Mouse (Mus musculus) embryonic facial prominence, embryonic 13.5 days (tissue): ENCODE measurements around the gene Gm11564. TPM values are rescaled to one million over a fixed set of nuclear protein-coding genes. Genes with fewer than 3 reads are reported as not detected.
"Not testable (repeated sequence)": the region's sequence is repeated elsewhere in the genome, so short reads cannot be mapped to it uniquely, and the experiment has no call there.

Source experiments
- ATAC-seq: fragments of 200-750 bp; cut with Nextera tagmentation; 2 replicates; pipeline ENCODE4 v1.8.0; 2017; ENCODE audit warnings: low read depth; ENCODE audit not compliant: insufficient number of reproducible peaks, insufficient read depth, low FRiP score, low TSS enrichment
- H3K27ac ChIP-seq: fragments of 300-500 bp; sonication (generic); 2 replicates; pipeline ENCODE4 v1.5.1; 2015; ENCODE audit warnings: moderate library complexity, mild to moderate bottlenecking, inconsistent platforms
- H3K27me3 ChIP-seq: fragments of 300-500 bp; sonication (generic); 2 replicates; pipeline ENCODE4 v1.6.1; 2015; ENCODE audit warnings: mild to moderate bottlenecking, inconsistent platforms
- H3K36me3 ChIP-seq: fragments of 300-500 bp; sonication (generic); 2 replicates; pipeline ENCODE4 v1.6.1; 2015; ENCODE audit warnings: mild to moderate bottlenecking, inconsistent platforms
- H3K4me1 ChIP-seq: fragments of 300-500 bp; sonication (generic); 2 replicates; pipeline ENCODE4 v1.6.1; 2015; ENCODE audit warnings: inconsistent platforms
- H3K4me2 ChIP-seq: fragments of 300-500 bp; sonication (generic); 2 replicates; pipeline ENCODE4 v1.6.1; 2015; ENCODE audit warnings: moderate library complexity, mild to moderate bottlenecking, inconsistent platforms
- H3K4me3 ChIP-seq: fragments of 300-500 bp; sonication (generic); 2 replicates; pipeline ENCODE4 v1.5.1; 2015; ENCODE audit warnings: mild to moderate bottlenecking, inconsistent platforms
- H3K9ac ChIP-seq: fragments of 300-500 bp; sonication (generic); 2 replicates; pipeline ENCODE4 v1.6.1; 2015; ENCODE audit warnings: mild to moderate bottlenecking, inconsistent platforms
- H3K9me3 ChIP-seq: fragments of 300-500 bp; sonication (generic); 2 replicates; pipeline ENCODE4 v1.6.1; 2016; ENCODE audit warnings: inconsistent platforms
- WGBS: fragments of 180-500 bp; shearing (Covaris S2); methylation state at CpG from one replicate; pipeline ENCODE4 v1.1.7; 2015; ENCODE audit warnings: mixed read lengths; 5-methylcytosine and 5-hydroxymethylcytosine counted together
- polyA plus RNA-seq: library from polyadenylated mRNA; unstranded; fragments of >200 nt; fragmentation: Nextera tagmentation; extraction: Ambion mirVana; gene quantifications from 2 replicates; pipeline ENCODE4 v1.2.1, GENCODE M21; 2015

Gm11564 gene
- polyA plus RNA-seq, 1 experiment from 2014 or later = not detected

- Histone ChIP-seq H3K27me3 (no peaks in the 10 kb centered on the region), H3K9me3 (no peaks in the 10 kb centered on the region), H3K9ac (no peak within 1 kb of the TSS), H3K27ac (no peak within 1 kb of the TSS), H3K4me1 (no peaks in the 10 kb centered on the region), H3K4me3 (no peak within 1 kb of the TSS), H3K4me2 (no peak within 1 kb of the TSS), H3K36me3 (no peaks in the 10 kb centered on the region)
- ATAC-seq = no peak
- 70% methylated on average over 2 of the region's 2 CpGs for WGBS
Measured at GRCm38 (mm10) chr11:99793367-99793766, 22.1 kb downstream of the Gm11564 start, which contains the start of gene Gm11596. Gene Gm11596, minus strand, starts transcription at chr11:99793467.

GRCm38 (mm10) chr11:99784900-99785299, 30.6 kb downstream of the Gm11564 start, which contains the start of gene Krtap4-9:
Gene Krtap4-9, plus strand, starts transcription at chr11:99785200.
- not testable (repeated sequence) for H3K27ac ChIP-seq, H3K27me3 ChIP-seq, H3K9me3 ChIP-seq, H3K36me3 ChIP-seq, ATAC-seq, H3K4me1 ChIP-seq, H3K4me2 ChIP-seq, H3K9ac ChIP-seq, H3K4me3 ChIP-seq

- no peak within 1 kb of the TSS for H3K27ac ChIP-seq
- H3K27me3 ChIP-seq = no peaks in the 10 kb centered on the region
- H3K9ac ChIP-seq = no peak within 1 kb of the TSS
- H3K36me3 ChIP-seq = no peaks in the 10 kb centered on the region
- no peaks in the 10 kb centered on the region for H3K4me1 ChIP-seq
- no peak within 1 kb of the TSS for H3K4me3 ChIP-seq
- ATAC-seq = no peak
- no peak within 1 kb of the TSS for H3K4me2 ChIP-seq
- 97% methylated on average over 2 of the region's 2 CpGs for WGBS
- no peaks in the 10 kb centered on the region for H3K9me3 ChIP-seq
Measured at GRCm38 (mm10) chr11:99780604-99781003, 34.9 kb downstream of the Gm11564 start, which contains the start of gene Krtap4-8. Gene Krtap4-8, minus strand, starts transcription at chr11:99780704.

GRCm38 (mm10) chr11:99778401-99778800, 37.1 kb downstream of the Gm11564 start:
- WGBS = 59% methylated on average over 7 of the region's 7 CpGs
- Histone ChIP-seq H3K9me3 (no peaks in the 10 kb centered on the region), H3K4me1 (no peaks in the 10 kb centered on the region), H3K36me3 (no peaks in the 10 kb centered on the region), H3K9ac (no peak overlapping the region), H3K4me2 (no peak overlapping the region), H3K4me3 (no peak overlapping the region), H3K27me3 (no peaks in the 10 kb centered on the region), H3K27ac (no peak overlapping the region)
- no peak for ATAC-seq

GRCm38 (mm10) chr11:99772813-99773212, 42.7 kb downstream of the Gm11564 start, which contains the start of gene Gm11595:
Gene Gm11595, minus strand, starts transcription at chr11:99772913.
- not testable (repeated sequence) for H3K9ac ChIP-seq, H3K4me2 ChIP-seq, H3K9me3 ChIP-seq, H3K4me1 ChIP-seq, H3K27ac ChIP-seq, ATAC-seq, H3K4me3 ChIP-seq, H3K36me3 ChIP-seq, H3K27me3 ChIP-seq

GRCm38 (mm10) chr11:99768410-99768809, 47.1 kb downstream of the Gm11564 start:
- H3K4me1 ChIP-seq = no peaks in the 10 kb centered on the region
- WGBS = 51% methylated on average over 2 of the region's 2 CpGs
- no peak overlapping the region for H3K4me2 ChIP-seq
- no peaks in the 10 kb centered on the region for H3K27me3 ChIP-seq
- H3K36me3 ChIP-seq = no peaks in the 10 kb centered on the region
- no peak overlapping the region for H3K9ac ChIP-seq
- no peak overlapping the region for H3K27ac ChIP-seq
- H3K4me3 ChIP-seq = no peak overlapping the region
- ATAC-seq = no peak
- no peaks in the 10 kb centered on the region for H3K9me3 ChIP-seq

Other genes with a start within 250 kb of the Gm11564 start
- not detected in 2 replicates for gene Krtap3-1, start 249.0 kb downstream of the Gm11564 start, polyA plus RNA-seq
- not detected in 2 replicates for gene Krtap1-5, start 234.7 kb downstream of the Gm11564 start, polyA plus RNA-seq
- not detected in 2 replicates for gene Krtap1-4, start 232.0 kb downstream of the Gm11564 start, polyA plus RNA-seq
- gene Krtap1-3, start 224.3 kb downstream of the Gm11564 start, polyA plus RNA-seq = not detected in 2 replicates
- gene Krtap9-3, start 217.6 kb downstream of the Gm11564 start, polyA plus RNA-seq = not detected in 2 replicates
- gene Gm11938, start 212.4 kb downstream of the Gm11564 start, polyA plus RNA-seq = not detected in 2 replicates
- not detected in 2 replicates for gene Gm11937, start 205.5 kb downstream of the Gm11564 start, polyA plus RNA-seq
- not detected in 2 replicates for gene Krtap2-4, start 200.8 kb downstream of the Gm11564 start, polyA plus RNA-seq
- gene Gm11562, start 195.2 kb downstream of the Gm11564 start, polyA plus RNA-seq = not detected in 2 replicates
- not detected in 2 replicates for gene Krtap4-1, start 187.4 kb downstream of the Gm11564 start, polyA plus RNA-seq
- gene Krtap4-2, start 180.6 kb downstream of the Gm11564 start, polyA plus RNA-seq = not detected in 2 replicates
- gene Krtap4-7, start 171.6 kb downstream of the Gm11564 start, polyA plus RNA-seq = not detected in 2 replicates
- gene Gm11555, start 165.4 kb downstream of the Gm11564 start, polyA plus RNA-seq = not detected in 2 replicates
- gene Gm11563, start 156.7 kb downstream of the Gm11564 start, polyA plus RNA-seq = not detected in 2 replicates
- not detected in 2 replicates for gene Krtap4-6, start 149.7 kb downstream of the Gm11564 start, polyA plus RNA-seq
- not detected in 2 replicates for gene Gm14190, start 124.9 kb downstream of the Gm11564 start, polyA plus RNA-seq
- gene Gm14180, start 81.4 kb downstream of the Gm11564 start, polyA plus RNA-seq = not detected in 2 replicates
- not detected in 2 replicates for gene Gm11595, start 42.8 kb downstream of the Gm11564 start, polyA plus RNA-seq
- gene Krtap4-8, start 35.0 kb downstream of the Gm11564 start, polyA plus RNA-seq = not detected in 2 replicates
- not detected in 2 replicates for gene Krtap4-9, start 30.5 kb downstream of the Gm11564 start, polyA plus RNA-seq
- not detected in 2 replicates for gene Gm11596, start 22.2 kb downstream of the Gm11564 start, polyA plus RNA-seq
- gene Gm11569, start 16.7 kb downstream of the Gm11564 start, polyA plus RNA-seq = not detected in 2 replicates
- gene Gm11554, start 11.2 kb downstream of the Gm11564 start, polyA plus RNA-seq = not detected in 2 replicates
- not detected in 2 replicates for gene Krtap4-13, start 5.8 kb downstream of the Gm11564 start, polyA plus RNA-seq
- not detected in 2 replicates for gene 2300003K06Rik, start 22.4 kb upstream of the Gm11564 start, polyA plus RNA-seq
- gene Krtap4-16, start 35.9 kb upstream of the Gm11564 start, polyA plus RNA-seq = not detected in 2 replicates
- gene Gm11568, start 42.3 kb upstream of the Gm11564 start, polyA plus RNA-seq = not detected in 2 replicates
- gene Gm11559, start 48.8 kb upstream of the Gm11564 start, polyA plus RNA-seq = not detected in 2 replicates
- not detected in 2 replicates for gene Krtap9-1, start 57.7 kb upstream of the Gm11564 start, polyA plus RNA-seq
- gene Gm11567, start 63.5 kb upstream of the Gm11564 start, polyA plus RNA-seq = not detected in 2 replicates
- not detected in 2 replicates for gene Krtap31-1, start 92.3 kb upstream of the Gm11564 start, polyA plus RNA-seq
- gene Gm11565, start 99.1 kb upstream of the Gm11564 start, polyA plus RNA-seq = not detected in 2 replicates
- gene Krtap31-2, start 120.6 kb upstream of the Gm11564 start, polyA plus RNA-seq = not detected in 2 replicates
- gene Krtap9-5, start 132.8 kb upstream of the Gm11564 start, polyA plus RNA-seq = not detected in 2 replicates
- not detected in 2 replicates for gene Krtap29-1, start 163.4 kb upstream of the Gm11564 start, polyA plus RNA-seq
- gene Krtap16-1, start 170.9 kb upstream of the Gm11564 start, polyA plus RNA-seq = not detected in 2 replicates
- gene Krtap17-1, start 178.3 kb upstream of the Gm11564 start, polyA plus RNA-seq = 0.48 TPM in 2 replicates
- gene Krt33a, start 200.5 kb upstream of the Gm11564 start, polyA plus RNA-seq = not detected in 2 replicates
- not detected in 2 replicates for gene Krt33b, start 214.2 kb upstream of the Gm11564 start, polyA plus RNA-seq
- gene Krt34, start 225.9 kb upstream of the Gm11564 start, polyA plus RNA-seq = not detected in 2 replicates
- gene Krt31, start 234.9 kb upstream of the Gm11564 start, polyA plus RNA-seq = not detected in 2 replicates